Mouse (Mus musculus): ENCODE measurements at regions not wholly inside any gene's neighbourhood (a gene's known extent, or its start where the extent isn't known, plus 50 kb on each side); places are given as distances from the start of the nearest gene placed in this dataset.

DNA sequence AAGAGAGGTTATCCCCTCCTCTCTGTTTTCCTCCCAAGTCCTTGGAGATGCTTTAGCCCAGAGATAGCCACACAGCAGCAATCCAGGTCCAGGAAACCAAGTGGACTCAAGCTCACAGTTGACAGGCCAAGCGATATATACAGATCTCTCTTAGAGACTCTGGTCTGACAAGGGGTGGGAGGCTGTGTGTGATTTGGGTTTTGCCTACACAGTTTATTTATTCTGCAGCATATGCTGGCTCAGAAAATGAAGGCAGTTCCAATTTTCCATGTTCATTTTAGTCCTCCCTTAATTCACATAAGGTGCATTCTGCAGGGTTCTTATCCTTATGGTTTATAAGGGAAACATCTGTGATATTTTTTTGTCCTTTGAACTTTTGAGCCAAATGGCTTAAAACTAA, 595.0 kb upstream of the Apob start:
- ATAC-seq (replicated peaks; ENCODE audit: poor library complexity), result no peak

DNA sequence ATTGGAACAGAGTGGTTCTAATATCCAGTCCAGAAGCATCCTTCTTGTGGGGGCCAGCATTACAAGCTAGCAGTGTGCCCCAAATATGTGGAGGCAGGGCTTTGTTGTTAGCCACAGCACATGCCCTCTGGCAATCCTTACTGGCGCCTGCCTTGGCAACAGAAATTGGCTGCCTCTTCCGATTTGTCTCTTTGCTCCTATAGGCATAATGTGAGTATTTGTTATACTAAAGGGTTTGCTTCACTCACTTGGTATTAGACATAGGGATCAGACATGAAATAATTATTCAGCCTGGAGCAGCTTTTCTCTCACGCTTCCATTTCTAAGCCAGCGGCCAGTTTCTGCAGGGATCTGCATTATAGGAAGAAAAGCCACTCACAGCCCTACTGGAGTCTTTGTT, 573.6 kb upstream of the Apob start:
- ATAC-seq (replicated peaks; ENCODE audit: poor library complexity), result no peak

DNA sequence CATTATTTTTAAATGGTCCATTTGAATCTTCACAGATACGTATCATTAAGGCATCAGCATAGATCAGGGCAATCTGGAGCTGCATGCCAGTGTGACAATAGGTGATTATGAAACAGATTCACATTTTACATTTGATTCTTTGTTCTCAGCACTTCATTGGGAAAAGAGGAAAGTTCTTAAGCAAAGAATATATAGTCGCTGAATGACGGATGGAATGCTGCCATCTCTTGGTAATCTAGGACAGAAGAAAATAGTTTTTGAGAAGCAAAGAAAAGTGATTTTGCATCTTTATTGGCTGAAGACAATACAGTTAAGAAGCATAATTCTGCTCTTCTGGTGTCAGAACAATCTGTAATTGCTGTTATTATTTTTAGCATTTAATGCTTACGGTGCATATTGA, 565.6 kb upstream of the Apob start:
- ATAC-seq (replicated peaks; ENCODE audit: poor library complexity), result no peak

DNA sequence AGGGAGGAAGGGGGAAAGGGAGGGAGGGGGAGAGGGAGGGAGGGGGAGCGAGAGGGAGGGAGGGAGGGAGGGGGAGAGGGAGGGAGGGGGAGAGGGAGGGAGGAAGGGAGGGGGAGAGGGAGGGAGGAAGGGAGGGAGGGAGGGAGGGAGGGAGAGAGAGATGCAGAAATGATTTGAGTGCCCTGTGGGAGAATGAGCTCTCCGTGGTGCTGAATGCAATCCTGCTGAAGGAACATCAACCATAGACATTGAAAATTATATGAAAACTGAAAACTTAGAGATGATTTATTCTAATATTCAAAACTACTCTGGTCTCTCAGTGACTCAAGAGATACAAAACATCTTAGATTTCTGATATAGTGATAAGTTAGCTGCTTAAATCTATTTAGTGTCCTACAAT, 557.2 kb upstream of the Apob start:
- ATAC-seq (replicated peaks; ENCODE audit: poor library complexity), result no peak

DNA sequence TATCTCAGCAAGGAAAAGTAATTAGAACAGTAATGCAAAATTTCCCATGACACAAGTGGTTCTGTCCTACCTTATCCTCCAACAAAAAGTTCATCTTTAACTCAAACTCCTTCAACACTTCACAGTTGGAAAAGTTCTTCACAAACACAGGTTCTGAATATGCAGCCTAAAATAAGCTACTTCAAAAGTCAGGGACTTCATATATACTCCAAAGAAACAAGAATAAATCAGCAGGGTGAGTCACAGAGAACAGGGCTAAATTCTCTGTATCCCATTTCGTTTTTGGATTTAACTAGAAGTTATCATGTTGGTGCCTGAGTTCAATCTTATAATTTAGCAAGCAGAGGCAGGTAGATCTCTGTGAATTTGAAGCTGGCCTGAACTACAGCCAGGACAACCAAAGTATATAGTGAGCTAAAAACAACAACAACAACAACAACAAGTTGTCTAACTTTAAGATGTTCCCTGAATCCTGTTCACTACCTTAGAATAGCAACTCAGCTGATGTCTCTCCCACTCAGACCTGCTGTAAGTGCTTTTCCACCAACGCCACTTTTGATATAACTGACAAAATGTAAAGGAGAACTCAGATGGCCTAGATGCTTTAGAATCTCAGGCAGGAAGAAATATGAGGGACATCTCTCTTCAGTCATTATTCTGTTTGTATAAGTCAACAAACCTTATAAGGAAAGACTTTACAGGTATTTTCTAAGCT, 555.5 kb upstream of the Apob start:
- ATAC-seq (replicated peaks; ENCODE audit: poor library complexity), result no peak

DNA sequence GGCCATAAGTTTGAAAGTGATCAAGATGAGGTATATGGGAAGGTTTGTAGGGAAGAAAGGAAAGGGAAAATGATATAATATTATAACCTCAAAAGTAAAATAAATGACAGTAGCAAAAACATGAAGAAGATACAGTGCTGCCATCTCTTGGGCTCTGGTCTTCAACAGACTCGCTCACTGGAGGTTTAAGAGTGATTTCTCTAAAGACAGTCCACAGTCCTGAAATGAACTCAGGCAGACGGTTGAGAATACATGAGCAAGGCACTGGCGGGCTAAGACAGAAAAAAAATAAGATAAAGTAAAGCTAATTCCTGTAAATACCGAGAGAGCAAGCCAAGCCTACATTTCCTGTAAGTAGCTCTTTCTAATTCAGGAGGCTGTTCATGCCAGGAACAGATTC, 546.5 kb upstream of the Apob start:
- ATAC-seq (replicated peaks; ENCODE audit: poor library complexity), result no peak

DNA sequence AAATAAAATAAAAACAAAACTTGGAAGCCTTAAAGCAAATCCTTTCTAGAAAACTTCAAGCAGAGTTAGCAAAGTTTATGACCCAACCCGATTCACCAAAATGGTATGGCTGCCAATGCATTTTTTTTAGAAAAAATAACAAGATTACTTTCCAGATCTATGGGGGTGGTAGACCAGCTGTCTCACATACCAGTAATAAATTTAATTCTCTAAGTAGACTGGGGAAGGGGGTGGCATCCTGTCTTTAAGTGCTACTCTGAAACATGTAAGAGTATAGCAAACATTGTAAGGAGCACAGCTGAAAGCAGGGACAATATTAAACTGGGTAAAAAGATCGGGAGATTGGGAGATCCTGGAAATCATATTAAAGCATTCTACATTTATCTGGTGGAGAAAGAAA, 532.2 kb upstream of the Apob start:
- ATAC-seq (replicated peaks; ENCODE audit: poor library complexity), result no peak

DNA sequence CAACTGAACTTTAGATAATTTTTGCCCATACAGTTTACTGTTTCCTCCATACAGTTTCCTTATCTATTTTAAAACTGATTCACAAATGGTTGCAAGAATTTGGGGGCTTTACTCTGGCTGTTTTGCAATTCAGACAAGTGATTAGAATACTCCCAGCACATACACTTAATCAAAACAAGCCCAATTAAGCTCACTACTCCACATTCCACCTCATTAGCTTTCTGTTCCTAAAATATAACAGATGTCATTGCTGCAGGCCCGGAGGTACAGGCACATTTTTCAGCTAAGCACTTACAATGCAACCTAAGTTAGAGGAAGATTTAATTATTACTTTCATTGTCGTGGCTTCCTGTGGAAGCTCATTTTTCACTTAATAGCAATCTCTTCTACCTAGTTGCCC, 526.9 kb upstream of the Apob start:
- no peak for ATAC-seq (replicated peaks; ENCODE audit: poor library complexity)

DNA sequence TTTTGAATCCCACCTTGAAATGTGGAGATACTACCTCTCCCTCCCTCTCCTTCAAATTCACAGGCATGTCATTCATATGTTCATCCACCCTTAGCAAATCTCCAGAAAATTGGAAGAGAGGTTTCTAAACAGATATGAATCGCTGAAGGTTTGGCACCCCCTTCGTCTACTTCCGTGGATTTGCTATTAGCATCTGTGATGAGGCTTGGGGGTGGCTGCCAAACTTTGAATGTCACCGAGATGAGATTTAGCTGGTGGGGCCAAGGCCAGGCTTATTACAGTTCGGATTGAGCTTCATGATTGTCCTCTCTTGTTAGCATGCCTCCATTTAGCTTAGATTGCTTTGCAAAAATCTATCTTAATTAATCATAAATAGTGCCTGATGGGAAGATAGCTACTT, 520.4 kb upstream of the Apob start:
- ATAC-seq (replicated peaks; ENCODE audit: poor library complexity), result no peak

DNA sequence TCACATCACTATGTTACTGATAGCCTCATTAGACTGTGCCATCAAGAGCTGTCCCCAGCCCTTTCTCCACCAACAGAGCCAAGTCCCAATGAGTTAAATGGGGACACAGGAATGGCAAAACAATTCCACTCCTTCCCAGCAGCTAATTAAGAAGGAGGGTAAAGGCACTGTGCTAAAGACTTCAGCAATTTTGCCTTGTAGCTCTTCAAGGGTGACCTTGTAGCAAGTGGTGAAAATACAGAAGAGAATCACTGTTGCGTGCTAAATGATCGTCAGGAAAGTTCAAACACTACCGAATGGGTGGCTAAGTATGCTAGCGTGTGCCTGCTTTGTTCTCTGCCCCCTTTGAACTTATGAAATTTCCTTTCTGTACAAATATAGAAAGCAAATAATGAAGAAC, 519.9 kb upstream of the Apob start:
- no peak for ATAC-seq (replicated peaks; ENCODE audit: poor library complexity)

DNA sequence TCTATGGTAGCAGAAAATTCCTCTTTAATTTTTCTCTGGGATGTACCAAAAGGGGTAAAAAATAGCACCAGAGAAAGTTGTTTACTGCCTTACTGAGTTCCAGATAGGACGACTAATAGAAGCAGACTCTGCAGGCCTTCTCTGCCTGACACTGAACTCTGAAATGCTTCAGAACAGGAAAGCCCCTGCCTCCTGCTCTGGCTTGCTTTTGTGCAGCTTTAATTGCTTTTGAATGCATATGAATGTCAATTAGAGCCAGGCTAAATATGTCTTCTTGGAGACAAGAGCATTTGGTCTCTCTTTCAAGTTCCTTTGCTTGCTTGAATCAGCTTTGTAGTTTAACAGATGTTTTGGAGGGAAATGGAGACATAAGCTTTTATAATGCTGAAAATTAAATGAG, 512.5 kb upstream of the Apob start:
- ATAC-seq (replicated peaks; ENCODE audit: poor library complexity), result no peak

DNA sequence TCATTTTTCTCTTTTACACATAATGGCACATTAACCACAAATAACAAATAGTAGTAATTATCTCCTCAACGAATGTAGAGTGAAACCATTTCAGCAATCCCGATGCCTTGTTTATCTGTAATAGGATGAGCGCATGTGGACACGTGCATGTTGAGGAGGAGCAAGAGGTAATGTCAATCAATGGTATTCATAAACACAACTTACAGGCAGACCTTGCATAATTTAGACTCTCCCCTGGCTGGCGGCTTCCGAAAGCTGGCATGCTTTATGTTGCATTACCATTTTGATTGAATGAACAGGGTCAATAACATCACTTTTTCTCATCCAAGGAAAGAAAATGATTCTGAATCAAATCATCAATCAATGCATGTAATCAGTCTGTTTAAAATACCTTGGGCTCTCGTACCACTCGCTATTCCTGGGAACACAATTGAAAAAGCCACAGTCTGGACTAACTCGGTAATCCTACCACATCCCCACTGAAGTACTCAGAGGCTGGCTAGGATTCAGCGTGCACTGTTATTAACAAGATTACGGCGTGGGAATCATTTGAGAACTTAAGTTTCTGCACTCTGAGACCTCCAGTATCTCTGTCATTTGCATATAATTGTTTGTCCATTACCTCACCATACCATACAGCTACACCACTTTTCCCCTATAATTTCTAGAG, 464.7 kb upstream of the Apob start:
- ATAC-seq (replicated peaks; ENCODE audit: poor library complexity), result no peak

DNA sequence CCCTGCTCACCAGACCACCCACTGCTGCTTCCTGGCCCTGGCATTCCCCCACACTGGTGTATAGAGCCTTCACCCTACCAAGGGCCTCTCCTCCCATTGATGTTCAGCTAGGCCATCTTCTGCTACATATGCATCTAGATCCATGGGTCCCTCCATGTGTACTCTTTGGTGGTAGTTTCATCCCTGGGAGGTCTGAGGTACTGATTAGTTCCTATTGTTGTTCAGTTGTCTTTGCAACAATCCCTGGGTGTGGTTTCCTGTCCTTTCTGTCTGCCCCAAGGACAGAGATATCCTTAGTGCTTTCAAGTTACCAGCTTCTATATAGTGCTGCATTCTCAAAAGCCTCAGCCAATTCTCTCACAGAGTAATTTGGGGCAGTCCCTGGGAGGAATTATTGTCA, 440.1 kb upstream of the Apob start:
- ATAC-seq (replicated peaks; ENCODE audit: poor library complexity), result no peak

DNA sequence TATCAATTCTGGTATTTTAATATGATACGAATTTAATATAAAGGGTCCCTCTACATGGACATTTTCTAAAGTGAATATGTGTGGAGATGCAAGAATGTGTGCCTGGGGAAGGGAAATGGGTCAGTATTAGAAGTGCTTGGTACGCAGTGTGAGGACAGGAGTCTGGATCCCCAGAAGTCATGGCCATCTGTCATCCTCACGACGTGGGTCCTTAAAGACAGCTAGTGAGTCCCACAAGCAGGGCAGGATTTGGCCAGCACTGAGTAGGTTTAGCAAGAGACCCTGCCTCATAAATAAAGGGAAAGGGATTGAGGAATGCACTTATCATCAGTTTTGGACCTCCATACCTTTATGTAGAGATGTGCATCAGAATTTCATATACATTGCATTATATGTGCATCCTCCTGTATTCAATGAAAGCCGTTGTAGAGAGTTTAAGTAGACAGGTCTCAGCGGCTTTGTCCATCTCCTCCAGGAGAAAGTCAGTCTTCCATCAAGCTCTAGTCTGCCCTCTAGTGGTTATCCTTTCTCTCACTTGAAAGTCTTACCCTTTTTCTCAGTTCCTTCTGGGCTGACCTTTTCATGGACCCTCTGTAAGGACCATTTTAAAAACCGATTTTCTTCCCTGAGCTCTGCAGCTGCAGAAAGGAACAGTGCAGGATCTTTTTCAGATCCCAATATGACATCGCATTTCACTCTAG, 434.0 kb upstream of the Apob start:
- ATAC-seq (replicated peaks; ENCODE audit: poor library complexity), result no peak

DNA sequence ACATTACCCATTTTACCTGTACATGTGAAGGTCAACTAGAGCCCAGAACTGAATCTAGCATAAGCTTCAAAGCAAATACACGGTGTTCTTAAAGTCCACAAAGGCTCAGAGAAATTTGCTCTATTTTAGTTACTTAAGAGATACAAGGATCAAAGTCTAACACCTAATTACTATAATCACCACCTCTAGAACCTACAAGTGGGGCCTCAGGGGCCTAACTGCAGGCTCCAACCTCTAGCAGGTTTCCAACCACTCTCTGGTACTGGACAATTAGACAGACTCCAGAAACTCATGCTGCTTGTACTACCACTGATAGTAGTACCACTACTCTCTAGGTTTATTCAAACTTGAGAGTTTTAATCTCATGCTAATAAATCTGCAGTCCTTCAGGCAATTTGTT, 428.7 kb upstream of the Apob start:
- ATAC-seq (replicated peaks; ENCODE audit: poor library complexity), result no peak

DNA sequence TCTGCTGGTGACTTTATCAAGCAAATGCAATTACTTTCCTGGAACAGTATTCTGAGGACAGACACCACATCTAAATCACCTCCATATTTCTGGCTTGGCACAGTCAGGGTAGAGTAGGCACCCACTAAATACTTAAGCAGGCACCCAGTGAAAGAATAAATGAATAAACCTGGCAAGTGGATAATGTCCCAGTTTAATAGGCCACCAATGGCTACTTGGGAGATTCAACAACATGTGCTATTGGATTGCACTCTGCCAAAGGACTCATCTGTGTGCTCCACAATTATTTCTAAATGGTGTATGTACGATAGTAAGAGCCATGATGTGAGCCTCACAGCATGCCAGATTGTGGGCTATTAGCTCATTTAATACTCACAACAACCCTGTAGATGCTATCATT, 417.2 kb upstream of the Apob start:
- ATAC-seq (replicated peaks; ENCODE audit: poor library complexity), result no peak

DNA sequence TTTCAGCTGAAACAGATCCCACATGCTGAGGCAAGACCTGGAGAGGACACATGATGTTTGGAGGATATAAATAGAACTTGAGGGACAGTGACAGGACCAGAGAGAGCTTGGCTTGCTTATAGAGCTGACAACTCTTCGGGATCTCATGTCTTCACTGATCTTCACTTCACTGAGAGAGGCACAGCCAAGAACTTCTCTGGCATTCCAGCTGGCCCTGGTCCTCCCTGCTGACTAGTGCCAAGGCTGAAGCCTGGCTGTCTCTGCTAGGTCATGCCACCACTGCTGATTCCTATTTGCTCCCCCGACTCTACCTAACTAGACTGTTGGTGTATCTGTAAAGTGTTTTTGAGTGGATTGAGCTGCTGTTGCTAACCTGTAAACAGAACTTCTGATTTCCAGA, 401.4 kb upstream of the Apob start:
- no peak for ATAC-seq (replicated peaks; ENCODE audit: poor library complexity)

DNA sequence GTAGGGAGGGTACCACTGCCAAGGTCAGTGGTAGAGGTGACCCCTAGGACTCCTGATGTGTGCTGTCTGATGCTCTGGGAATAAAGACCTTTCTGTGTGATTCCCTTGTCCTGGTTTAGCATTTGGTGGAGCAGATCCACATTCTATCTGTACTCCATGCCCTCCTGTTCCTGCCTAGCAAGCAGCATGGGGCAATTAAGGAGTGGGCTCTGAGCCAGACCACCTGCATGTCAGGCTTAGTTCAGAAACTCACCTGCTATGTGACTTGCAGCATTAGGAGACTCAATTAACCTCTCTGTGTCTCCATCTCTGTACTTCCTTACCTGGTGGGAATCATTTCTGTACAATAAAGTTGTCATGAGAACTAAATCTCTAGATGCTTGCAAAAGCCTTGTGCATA, 389.9 kb upstream of the Apob start:
- ATAC-seq (replicated peaks; ENCODE audit: poor library complexity), result no peak

DNA sequence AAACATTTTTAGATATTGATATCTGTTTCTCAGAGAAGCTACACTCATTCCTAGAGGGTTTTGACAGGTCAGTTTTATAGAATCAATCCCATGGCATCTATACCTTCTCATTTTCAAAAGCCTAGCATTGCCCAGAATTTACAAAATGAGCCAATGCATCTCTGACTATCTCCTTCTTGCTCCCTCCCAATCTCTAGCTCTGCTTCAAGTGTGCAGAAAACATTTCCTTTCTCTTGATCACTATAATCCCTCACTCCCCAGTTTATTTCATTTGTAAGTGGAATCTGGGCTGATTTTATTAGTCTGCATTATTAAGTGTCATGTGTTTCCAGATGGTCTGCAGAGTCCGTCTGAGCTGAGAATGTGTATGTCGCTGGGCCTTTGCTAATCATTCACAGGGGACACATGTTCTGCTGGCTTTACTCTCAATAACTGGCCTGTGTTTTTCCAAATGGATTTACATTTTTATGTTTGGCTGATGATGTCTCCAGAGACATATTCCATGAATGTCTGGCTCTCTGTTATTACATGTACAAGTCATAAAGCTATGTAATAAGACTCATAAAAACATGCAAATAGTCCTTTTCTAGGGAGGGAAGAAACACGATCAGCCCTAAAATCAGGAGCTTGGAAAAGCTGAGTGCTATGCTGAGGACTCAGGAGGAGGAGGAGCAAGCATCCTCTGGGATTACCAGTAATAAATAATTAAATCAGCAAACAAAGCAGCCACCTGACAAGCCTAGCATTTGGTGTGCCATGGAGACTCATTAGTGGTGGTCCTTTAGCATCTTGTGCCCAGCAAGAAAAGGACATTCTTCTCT, 366.0 kb upstream of the Apob start:
- ATAC-seq (replicated peaks; ENCODE audit: poor library complexity), result no peak

DNA sequence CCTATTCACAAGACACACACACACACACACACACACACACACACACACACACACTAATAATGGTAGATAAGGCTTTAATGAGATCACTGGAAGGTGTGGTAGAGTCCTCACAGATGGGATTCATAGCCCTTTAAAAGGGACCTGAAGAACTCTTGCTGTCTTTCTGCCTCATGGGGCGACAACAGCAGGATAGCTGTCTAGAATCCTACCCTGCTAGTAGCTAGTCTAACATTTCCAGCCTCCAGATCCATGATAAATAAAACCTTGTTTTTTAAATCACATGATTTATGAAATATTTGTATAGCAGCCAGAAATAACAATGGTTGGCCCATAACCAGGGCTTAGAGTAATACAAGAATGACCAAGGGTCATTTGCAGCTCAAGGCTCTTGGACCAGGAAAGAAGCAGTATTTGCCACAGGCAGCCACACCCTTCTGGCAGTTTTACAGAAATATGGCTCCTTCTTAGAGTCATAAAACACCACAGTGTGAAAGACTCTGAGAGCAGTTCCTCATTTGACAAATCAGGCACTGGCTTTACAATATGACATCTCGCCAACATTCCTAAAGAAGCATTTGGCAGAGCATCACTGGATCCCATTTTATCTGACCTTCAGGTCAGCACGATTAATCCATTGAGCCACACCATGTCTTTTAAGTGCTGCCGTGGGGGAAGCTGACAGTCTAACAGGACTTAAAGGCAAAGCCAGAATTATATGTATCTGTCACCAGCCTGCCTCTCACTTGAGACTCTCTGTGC, 340.9 kb upstream of the Apob start:
- ATAC-seq (replicated peaks; ENCODE audit: poor library complexity), result no peak

DNA sequence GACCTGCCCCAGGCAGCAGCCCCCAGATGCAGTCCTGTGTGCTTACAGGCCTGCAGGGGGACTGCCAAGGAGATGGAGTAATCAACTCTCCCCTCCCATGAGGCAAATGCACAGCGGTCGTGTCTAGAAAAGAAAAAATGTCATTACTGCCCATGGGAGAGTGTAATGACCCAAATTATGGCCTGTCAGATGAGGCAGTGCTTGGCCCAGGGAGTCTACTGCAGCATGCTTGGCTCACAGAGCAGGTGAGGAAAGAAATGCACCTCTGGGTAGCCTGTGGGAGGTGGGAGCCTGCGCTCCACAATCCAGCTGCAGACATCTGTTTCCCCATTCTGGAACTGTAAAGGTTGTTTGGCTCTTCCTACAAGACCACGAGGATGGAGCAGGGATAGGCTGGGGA, 339.8 kb upstream of the Apob start:
- ATAC-seq (replicated peaks; ENCODE audit: poor library complexity), result no peak
